Mouse (Mus musculus) CH12.LX (cell line): ENCODE measurements around the gene Mrs2. TPM values are rescaled to one million over a fixed set of nuclear protein-coding genes. Genes with fewer than 3 reads are reported as not detected.

Experiments
- DNase-seq: peaks from one replicate; pipeline ENCODE4 v3.0.0-alpha.2; 2013; ENCODE audit errors: extremely low read depth
- H3K27ac ChIP-seq: 2 replicates; pipeline ENCODE4 v1.5.1; 2012; ENCODE audit warnings: low read depth, mild to moderate bottlenecking, control low read depth, moderate library complexity; ENCODE audit not compliant: insufficient read depth
- H3K27me3 ChIP-seq: replicated peaks from 2 replicates; pipeline ENCODE3; 2012; ENCODE audit warnings: inconsistent platforms
- H3K36me3 ChIP-seq, 2 experiments: replicated peaks in 1 of 2; 2 replicates each; pipeline versions ENCODE3 to v1.6.1; 2012; ENCODE audit warnings: inconsistent platforms in 1 of 2, low read length in 1 of 2, mild to moderate bottlenecking in 1 of 2, mixed read lengths in 1 of 2, moderate library complexity in 1 of 2; ENCODE audit not compliant: control insufficient read depth in 1 of 2, insufficient read depth in 1 of 2
- H3K4me1 ChIP-seq, 2 experiments: 2 replicates each; pipeline ENCODE4 v1.6.1; 2012; ENCODE audit warnings: inconsistent platforms in 1 of 2, moderate library complexity in 1 of 2; ENCODE audit not compliant: insufficient read depth in 2 of 2, control insufficient read depth in 1 of 2
- H3K4me2 ChIP-seq: 2 replicates; pipeline ENCODE4 v1.6.1; 2012; ENCODE audit warnings: low read depth, mild to moderate bottlenecking, control low read depth; ENCODE audit not compliant: poor library complexity, insufficient read depth, severe bottlenecking
- H3K4me3 ChIP-seq, 3 experiments: fragments of 150-350 bp in 1 of 3; sonication (generic) in 1 of 3; replicated peaks in 1 of 3; 2 replicates each; pipeline versions ENCODE3 to v1.5.1; 2011 to 2012; ENCODE audit warnings: low read depth in 2 of 3, low read length in 2 of 3, mild to moderate bottlenecking in 2 of 3, moderate library complexity in 2 of 3, control low read depth in 1 of 3, improper control_type of control experiment in 1 of 3, inconsistent platforms in 1 of 3, mixed read lengths in 1 of 3; ENCODE audit not compliant: poor library complexity in 1 of 3
- H3K79me2 ChIP-seq: replicated peaks from 2 replicates; pipeline ENCODE4 v1.6.1; 2012; ENCODE audit warnings: mild to moderate bottlenecking, moderate library complexity; ENCODE audit not compliant: control insufficient read depth, poor library complexity, insufficient read depth, severe bottlenecking; ENCODE audit errors: extremely low read depth
- H3K9ac ChIP-seq: 2 replicates; pipeline ENCODE4 v1.6.1; 2012; ENCODE audit warnings: low read depth, mild to moderate bottlenecking, control low read depth, moderate library complexity; ENCODE audit not compliant: insufficient read depth
- H3K9me3 ChIP-seq: replicated peaks from 2 replicates; pipeline ENCODE3; 2012; ENCODE audit warnings: low read length, inconsistent platforms, mixed read lengths
- CHD1 ChIP-seq: IDR thresholded peaks from 2 replicates; pipeline ENCODE4 v1.6.1; 2012; ENCODE audit warnings: low read depth, low read length, improper control_type of control experiment, inconsistent platforms
- CHD2 ChIP-seq: IDR thresholded peaks from 2 replicates; pipeline ENCODE4 v1.6.1; 2011; ENCODE audit warnings: low read length, improper control_type of control experiment
- CTCF ChIP-seq, 2 experiments: IDR thresholded peaks in 1 of 2; conservative IDR thresholded peaks in 1 of 2; 2 replicates each; pipeline ENCODE4 v1.5.1; 2011 to 2012; ENCODE audit warnings: low read depth in 2 of 2, low read length in 2 of 2, improper control_type of control experiment in 1 of 2, inconsistent platforms in 1 of 2, mild to moderate bottlenecking in 1 of 2, moderate library complexity in 1 of 2
- ELF1 ChIP-seq: IDR thresholded peaks from 2 replicates; pipeline ENCODE4 v1.6.1; 2014; ENCODE audit warnings: low read depth, mild to moderate bottlenecking, inconsistent platforms, low read length, improper control_type of control experiment
- ETS1 ChIP-seq: conservative IDR thresholded peaks from 2 replicates; pipeline ENCODE4 v1.6.1; 2012; ENCODE audit warnings: low read depth, mild to moderate bottlenecking, inconsistent platforms, low read length, improper control_type of control experiment, moderate library complexity
- MAFK ChIP-seq: IDR thresholded peaks from 2 replicates; pipeline ENCODE4 v1.6.1; 2011; ENCODE audit warnings: low read length, improper control_type of control experiment; ENCODE audit not compliant: insufficient replicate concordance
- MAX ChIP-seq: IDR thresholded peaks from 2 replicates; pipeline ENCODE4 v1.6.1; 2011; ENCODE audit warnings: low read length, improper control_type of control experiment
- POLR2AphosphoS2 ChIP-seq: IDR thresholded peaks from 2 replicates; pipeline ENCODE4 v1.6.1; 2011; ENCODE audit warnings: low read depth, low read length, improper control_type of control experiment
- RAD21 ChIP-seq: IDR thresholded peaks from 2 replicates; pipeline ENCODE4 v1.6.1; 2011; ENCODE audit warnings: low read depth, mild to moderate bottlenecking, low read length, improper control_type of control experiment, moderate library complexity
- SIN3A ChIP-seq: IDR thresholded peaks from 2 replicates; pipeline ENCODE4 v1.6.1; 2012; ENCODE audit warnings: low read length, improper control_type of control experiment, inconsistent platforms
- SMC3 ChIP-seq: IDR thresholded peaks from 2 replicates; pipeline ENCODE4 v1.6.1; 2011; ENCODE audit warnings: low read depth, low read length, improper control_type of control experiment
- TBP ChIP-seq: conservative IDR thresholded peaks from 2 replicates; pipeline ENCODE4 v1.6.1; 2011; ENCODE audit warnings: low read depth, low read length, improper control_type of control experiment
- TCF12 ChIP-seq: IDR thresholded peaks from 2 replicates; pipeline ENCODE4 v1.6.1; 2014; ENCODE audit warnings: low read depth, mild to moderate bottlenecking, inconsistent platforms, low read length, improper control_type of control experiment
- USF2 ChIP-seq: conservative IDR thresholded peaks from 2 replicates; pipeline ENCODE4 v1.6.1; 2011; ENCODE audit warnings: low read depth, low read length, improper control_type of control experiment
- dilution Hi-C: fragments of 300-500 bp; cut with MboI; formaldehyde crosslinking; loops from 2 replicates; pipeline ENCODE4 v1.14.3; 2020; ENCODE audit warnings: low sequenced_read_pairs; ENCODE audit not compliant: extremely low pct_unique_long_range_greater_than_20kb, extremely low pct_ligation_motif_present
- in situ Hi-C: fragments of 300-500 bp; cut with MboI; formaldehyde crosslinking; loops from 3 replicates; pipeline ENCODE4 v1.14.3; 2019; ENCODE audit warnings: low sequenced_read_pairs, low pct_ligation_motif_present, low pct_unique_long_range_greater_than_20kb, mixed read lengths
- polyA plus RNA-seq: library from polyadenylated mRNA; unstranded; fragments of >175 nt; gene quantifications from 2 replicates; pipeline ENCODE4 v1.2.1, GENCODE M21; 2012; ENCODE audit warnings: low read depth; ENCODE audit not compliant: insufficient read length
- total RNA-seq, 2 experiments: library from RNA; depleted of rRNA; stranded (reverse); fragments of 300-350 nt in 1 of 2; fragments of >200 nt in 1 of 2; gene quantifications; 2 replicates each; pipeline ENCODE4 v1.2.3; 2012 to 2014

Mrs2 gene
- total and polyA plus RNA-seq, 3 experiments, result 12.1 to 29.5 (median 12.6) TPM

- H3K4me3 ChIP-seq, result no peak overlapping the region
- no peaks in the 10 kb centered on the region for H3K79me2 ChIP-seq
- no peaks in the 10 kb centered on the region for H3K27me3 ChIP-seq
- no peak overlapping the region for H3K4me2 ChIP-seq
- in situ Hi-C loops, result loop anchor here (25.0 kb wide), 1 partner anchor 506 kb away; no protein-coding TSS in a partner anchor
- H3K36me3 ChIP-seq, result peaks cover 63 to 94% of the 10 kb centered on the region in 2 experiments
- TF ChIP-seq SMC3 (no peak), CHD1 (no peak), MAX (no peak)
- no peak overlapping the region for H3K9ac ChIP-seq
- H3K9me3 ChIP-seq, result no peaks in the 10 kb centered on the region
- peaks cover 0 to 6% of the 10 kb centered on the region in 2 experiments; a peak in 2 of 4 replicates for H3K4me1 ChIP-seq
- no peak overlapping the region for H3K27ac ChIP-seq
- DNase-seq, result no peak
- dilution Hi-C loops, result no loop called here
Measured at GRCm38 (mm10) chr13:24993160-24993559, 27.0 kb downstream of the Mrs2 start.

- no peak for DNase-seq
- H3K4me3 ChIP-seq, result no peak overlapping the region
- no peak overlapping the region for H3K27ac ChIP-seq
- in situ Hi-C loops, result loop anchor here (25.0 kb wide), 1 partner anchor 502 kb away; no protein-coding TSS in a partner anchor
- peaks cover 0 to 6% of the 10 kb centered on the region in 2 experiments; a peak in 2 of 4 replicates for H3K4me1 ChIP-seq
- H3K79me2 ChIP-seq, result no peaks in the 10 kb centered on the region
- no peaks in the 10 kb centered on the region for H3K27me3 ChIP-seq
- H3K9me3 ChIP-seq, result no peaks in the 10 kb centered on the region
- no peak overlapping the region for H3K9ac ChIP-seq
- H3K36me3 ChIP-seq, result peaks cover 31 to 59% of the 10 kb centered on the region in 2 experiments
- no peak for TF ChIP-seq MAX
- TF ChIP-seq SIN3A, result no peak
- TF ChIP-seq USF2, result no peak
- TF ChIP-seq ETS1, result no peak
- TF ChIP-seq, all 38 proteins: peak for 0
- no peak overlapping the region for H3K4me2 ChIP-seq
- dilution Hi-C loops, result no loop called here
Measured at GRCm38 (mm10) chr13:24989006-24989405, 31.2 kb downstream of the Mrs2 start.

GRCm38 (mm10) chr13:24988391-24988790 lies 31.8 kb downstream of the Mrs2 start:
- Histone ChIP-seq H3K4me1 (peaks cover 0 to 5% of the 10 kb centered on the region in 2 experiments; a peak in 2 of 4 replicates), H3K27ac (no peak overlapping the region), H3K9ac (no peak overlapping the region), H3K4me2 (no peak overlapping the region), H3K27me3 (no peaks in the 10 kb centered on the region), H3K9me3 (no peaks in the 10 kb centered on the region), H3K79me2 (no peaks in the 10 kb centered on the region), H3K4me3 (no peak overlapping the region), H3K36me3 (peaks cover 27 to 54% of the 10 kb centered on the region in 2 experiments)
- in situ Hi-C loops (loop anchor here (25.0 kb wide), 1 partner anchor 501 kb away; no protein-coding TSS in a partner anchor), dilution Hi-C loops (no loop called here)
- DNase-seq, result peak; percentile 46
- TF ChIP-seq SMC3, result peak; percentile 87
- no peak for TF ChIP-seq ETS1
- no peak for TF ChIP-seq SIN3A
- no peak for TF ChIP-seq CHD2
- no peak for TF ChIP-seq ELF1
- TF ChIP-seq TBP, result 0 out of 2 replicates have a peak, but pooled peaks have one; percentile 23
- TF ChIP-seq CTCF (conservative IDR thresholded peaks at IDR 0.05 in 1 of 2, IDR thresholded peaks at IDR 0.05 in 1 of 2; ENCODE audit: low read depth in 2 of 2, low read length in 2 of 2), result peak; percentile 47 to 77
- no peak for TF ChIP-seq MAFK
- TF ChIP-seq RAD21, result peak; percentile 53
- no peak for TF ChIP-seq POLR2AphosphoS2
- TF ChIP-seq TCF12, result no peak
